Mouse (Mus musculus) embryo, embryonic 10 days (tissue): ENCODE results near the gene Pax5.
A peak's percentile ranks its signal among the peaks of the same experiment; 100 is the strongest.
"Not testable (repeated sequence)": the region's sequence is repeated elsewhere in the genome, so short reads cannot be mapped to it uniquely, and the experiment has no call there.

Source experiments
- DNase-seq: peaks from one replicate; pipeline ENCODE4 v3.0.0-alpha.2; 2015; ENCODE audit warnings: low spot score

Gene Pax5

GRCm38 (mm10) chr4:44709740-44710700, at the start of gene Pax5:
Gene Pax5, minus strand, starts transcription at chr4:44710487.
- DNase-seq: no peak

GRCm38 (mm10) chr4:44757131-44757530, 46.8 kb upstream of the Pax5 start:
- not testable (repeated sequence) for DNase-seq

DNA sequence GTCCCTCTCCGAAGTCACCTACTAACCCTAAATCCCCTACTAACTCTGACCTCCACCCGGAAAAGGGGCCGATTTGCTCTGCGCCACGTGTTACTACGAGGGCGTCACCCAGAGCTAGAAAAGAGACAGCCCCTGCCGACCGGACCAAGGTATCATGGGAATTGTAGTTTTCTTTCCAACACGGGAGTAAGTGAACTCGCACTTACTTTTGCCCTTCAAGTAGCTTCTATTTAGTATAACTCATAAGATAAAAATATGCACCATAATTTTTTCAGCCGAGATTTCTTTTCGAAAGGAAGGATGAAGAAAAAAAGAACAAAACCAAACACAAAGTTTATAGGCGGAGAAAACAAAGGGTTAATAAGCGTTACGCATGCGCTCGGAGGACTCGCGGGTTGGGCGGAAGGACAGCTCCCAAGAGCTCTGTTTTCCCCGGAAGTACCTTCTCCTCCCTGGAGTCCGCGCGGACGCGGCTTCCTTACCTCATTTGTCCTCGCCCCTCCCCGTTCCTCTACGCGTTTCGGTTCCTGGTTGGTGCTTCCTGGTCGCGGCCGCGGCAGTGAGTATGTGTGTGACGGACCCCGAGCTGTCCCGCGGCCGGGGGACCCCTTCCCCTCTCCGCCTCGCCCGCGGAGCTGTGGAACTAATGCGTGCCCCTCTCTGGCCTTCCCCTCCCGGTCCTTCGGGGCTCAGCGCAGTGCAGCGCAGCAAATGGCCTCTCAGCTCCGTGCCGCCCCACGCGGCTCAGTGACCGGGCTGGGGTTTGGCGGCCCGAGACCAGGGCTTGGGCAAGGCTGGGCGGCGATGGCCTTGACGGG, 46.1 kb upstream of the Pax5 start:
- peak; percentile 97 for DNase-seq

DNA sequence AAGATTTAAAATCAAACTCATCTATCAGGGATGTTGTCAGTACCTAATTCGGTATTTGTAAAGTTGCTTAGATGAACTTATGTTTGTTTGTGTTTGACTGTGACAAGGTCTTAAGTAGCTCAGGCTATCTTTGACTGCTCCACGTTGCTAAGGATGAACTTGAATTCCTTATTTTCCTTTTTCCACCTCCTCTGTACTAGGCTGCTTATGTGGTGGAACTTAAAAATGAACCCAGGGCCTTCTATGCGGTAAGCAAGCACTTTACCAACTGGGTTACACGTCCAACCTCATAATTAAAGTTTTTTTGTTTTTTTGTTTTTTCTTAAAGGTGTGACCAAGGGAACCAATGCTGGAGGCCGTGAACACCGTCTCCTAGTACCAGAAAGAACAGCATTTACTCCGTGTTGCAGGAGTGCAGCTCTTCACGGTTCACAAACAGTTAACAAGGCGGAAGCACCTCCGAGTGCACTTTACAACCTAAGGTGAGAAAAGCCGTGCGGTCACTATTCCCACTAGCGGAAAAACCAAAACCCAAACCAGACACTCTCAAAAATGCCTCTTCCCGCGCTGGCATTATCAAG, 45.4 kb upstream of the Pax5 start, which contains the start of gene Zcchc7:
TSS of gene Zcchc7 (plus strand) at position 325 of the 581 bp plus-strand sequence.
- no peak for DNase-seq

- DNase-seq: no peak
These were observed 30.2 kb upstream of the Pax5 start for GRCm38 (mm10) chr4:44740471-44740870.

DNA sequence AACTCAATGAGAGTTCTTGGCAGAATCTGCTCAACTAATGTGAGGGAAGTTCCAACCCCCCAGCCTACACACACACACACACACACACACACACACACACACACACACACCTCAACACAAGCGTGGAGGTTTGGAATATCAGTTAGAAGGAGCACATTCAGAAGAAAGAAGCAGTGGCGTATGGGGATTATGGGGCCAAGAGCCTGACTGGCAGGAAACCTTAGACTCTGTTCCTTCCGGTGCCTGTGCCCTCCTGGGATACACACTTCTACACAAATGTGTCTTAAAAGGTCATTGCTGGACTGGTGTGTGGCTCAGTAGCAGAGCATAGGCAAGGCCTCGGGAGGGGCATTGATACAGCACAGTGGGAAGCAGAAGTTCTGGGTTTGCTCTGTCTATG, 10.9 kb upstream of the Pax5 start:
- DNase-seq: no peak

DNA sequence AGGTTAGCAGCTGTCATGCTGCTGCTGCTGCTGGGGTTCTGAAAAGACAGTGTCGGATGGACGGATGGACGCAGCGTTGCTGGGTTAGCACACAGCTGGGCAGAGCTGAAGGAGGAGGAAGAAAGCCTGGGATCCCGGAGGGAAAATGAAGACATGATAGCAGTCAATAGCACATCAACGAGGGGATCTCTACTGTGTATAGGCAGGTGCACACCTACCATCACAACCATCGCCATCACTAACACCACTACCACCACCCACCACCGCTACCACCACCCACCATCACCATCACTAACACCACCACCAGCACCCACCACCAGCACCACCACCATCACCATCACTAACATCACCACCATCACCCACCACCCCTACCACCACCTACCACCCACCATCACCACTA, 9.8 kb upstream of the Pax5 start:
- no peak for DNase-seq

DNA sequence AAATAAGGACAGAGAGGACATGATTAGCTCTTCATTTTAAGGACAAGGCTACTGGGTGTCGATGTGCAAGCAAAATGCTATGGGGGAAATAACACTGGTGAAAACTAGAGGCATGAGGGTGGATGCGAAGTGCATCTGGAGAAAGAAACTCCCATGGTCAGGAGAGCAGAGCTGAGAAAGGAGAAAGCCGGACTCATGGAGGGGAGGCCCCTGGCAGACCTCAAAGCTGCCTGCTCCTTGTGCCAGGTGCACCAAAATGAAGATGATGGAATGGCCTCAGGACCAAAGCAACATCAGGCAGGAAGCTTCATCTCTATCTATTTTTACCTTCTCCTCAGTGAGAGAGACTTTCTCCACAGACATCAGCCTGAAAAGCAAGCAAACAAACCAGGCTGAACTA, 7.4 kb upstream of the Pax5 start:
- DNase-seq: no peak

GRCm38 (mm10) chr4:44716391-44716790, 6.1 kb upstream of the Pax5 start:
- DNase-seq: peak; percentile 17

DNA sequence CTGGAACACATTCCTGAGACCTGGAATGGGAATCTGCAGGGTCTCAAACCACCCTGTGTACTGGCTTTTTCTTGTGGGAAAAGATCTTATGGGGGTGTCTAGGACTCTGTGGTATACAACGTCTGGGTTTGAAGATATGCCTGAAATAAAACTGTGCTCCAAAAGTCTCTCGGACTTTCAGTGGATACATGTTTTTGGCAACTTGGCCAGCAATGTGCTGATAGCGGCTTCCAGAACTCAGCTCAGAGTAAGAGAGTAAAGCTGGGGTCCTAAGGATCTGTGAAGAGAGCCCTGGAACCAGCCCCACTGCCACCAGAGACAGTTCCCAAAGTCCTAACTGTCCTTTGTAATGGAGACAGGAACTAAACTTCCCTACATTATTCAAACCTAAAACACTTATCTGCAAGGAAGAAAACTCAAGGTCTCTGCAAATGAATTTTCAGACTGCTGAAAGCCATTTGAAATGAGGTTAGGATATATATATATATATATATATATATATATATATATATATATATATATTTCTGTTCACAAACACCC, 5.4 kb upstream of the Pax5 start:
- DNase-seq: no peak

DNA sequence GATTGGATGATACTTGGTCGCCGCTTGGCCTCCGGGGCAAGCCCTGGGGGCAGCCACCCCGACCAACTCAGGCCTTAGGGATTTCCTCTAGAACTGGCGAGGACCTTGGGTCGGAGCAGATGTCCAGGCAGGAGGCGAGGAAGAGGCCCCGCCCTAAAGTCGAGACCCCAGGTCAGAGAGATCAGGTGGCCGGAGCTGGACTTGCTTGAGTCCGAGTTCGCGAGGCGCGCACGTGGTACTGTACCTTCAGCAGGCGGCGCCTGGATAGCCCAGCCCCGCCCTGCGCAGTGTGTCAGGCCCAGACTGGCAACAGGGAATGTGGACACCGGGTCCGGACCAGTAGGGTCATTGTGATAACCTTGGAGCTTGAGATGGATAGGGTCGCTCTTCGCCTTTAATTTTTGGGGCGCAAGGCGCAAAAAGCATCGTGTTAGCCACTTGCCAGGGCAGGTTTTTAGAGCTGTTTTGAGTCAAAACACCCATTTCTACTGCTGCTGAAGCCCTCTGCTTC, 3.9 kb upstream of the Pax5 start:
- peak; percentile 56 for DNase-seq

DNA sequence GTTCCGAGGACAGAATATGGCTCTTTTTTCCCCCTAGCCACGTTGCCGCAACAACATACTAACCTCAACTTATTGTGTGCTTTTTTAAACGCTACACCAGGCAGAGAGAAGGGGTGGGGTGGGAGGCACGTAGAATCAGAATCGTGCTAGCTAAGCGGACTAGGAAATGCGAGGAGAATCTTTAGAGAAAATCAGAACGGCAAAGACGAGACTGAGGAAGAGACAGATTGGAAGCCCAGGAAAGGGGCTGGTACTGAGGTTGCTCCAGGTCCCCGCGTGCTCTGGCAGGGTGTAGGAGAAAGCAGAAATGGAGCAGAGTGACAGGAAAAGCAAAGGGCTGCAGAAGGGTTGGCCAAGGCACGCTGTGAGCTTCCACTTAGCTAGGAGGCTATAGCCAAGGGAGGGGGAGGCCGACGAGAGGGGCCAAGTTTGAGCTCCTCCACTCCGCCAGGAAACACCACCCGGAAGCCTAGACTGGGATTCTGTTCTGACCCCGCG, 3.3 kb upstream of the Pax5 start:
- peak; percentile 15 for DNase-seq

- peak; percentile 52 for DNase-seq
These were observed 2.7 kb upstream of the Pax5 start for GRCm38 (mm10) chr4:44712786-44713553.

- DNase-seq: peak; percentile 58
These were observed 1.9 kb upstream of the Pax5 start for GRCm38 (mm10) chr4:44712051-44712700.

DNA sequence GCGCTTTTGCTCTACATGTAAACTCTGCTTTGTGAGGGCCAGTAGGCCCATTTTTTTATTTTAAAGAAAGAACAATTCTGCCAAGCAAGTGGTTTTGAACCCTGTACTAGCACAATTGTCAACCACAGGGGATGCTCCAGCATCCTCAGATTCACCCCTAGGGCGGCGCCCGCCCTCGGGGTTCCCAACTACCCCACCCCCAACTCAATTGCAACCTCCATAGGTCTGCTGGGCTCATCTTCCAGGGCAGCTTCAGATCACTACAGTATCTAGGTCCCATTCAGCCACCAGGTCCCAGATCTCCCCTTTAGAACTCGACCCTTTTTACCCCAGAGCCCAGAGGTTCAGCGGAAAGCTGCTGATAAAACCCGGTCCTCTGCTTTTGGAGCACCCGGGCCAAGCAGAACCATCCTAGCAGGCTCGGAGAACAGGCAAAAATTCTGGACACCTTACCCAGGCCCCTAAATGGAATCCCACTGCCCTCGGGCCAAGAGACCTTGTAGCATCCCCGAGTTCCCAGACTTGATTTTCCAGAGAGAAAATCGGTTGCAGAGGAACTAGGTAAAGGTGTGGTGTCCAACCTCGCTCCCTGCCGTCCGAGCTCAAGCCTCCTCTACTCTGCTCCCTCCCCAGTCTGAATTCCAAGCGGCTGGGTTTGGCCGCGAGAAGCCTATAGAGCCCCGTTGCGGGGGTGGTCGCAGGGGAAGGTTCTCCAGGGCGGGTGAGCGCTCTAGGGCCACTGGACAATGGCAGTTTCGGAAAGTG, 1.0 kb upstream of the Pax5 start:
- DNase-seq: peak; percentile 6

GRCm38 (mm10) chr4:44710701-44711097, 412 bp upstream of the Pax5 start:
- peak; percentile 49 for DNase-seq

GRCm38 (mm10) chr4:44709091-44709695, 1.1 kb downstream of the Pax5 start:
- DNase-seq: no peak

GRCm38 (mm10) chr4:44708311-44708710, 2.0 kb downstream of the Pax5 start:
- no peak for DNase-seq

- DNase-seq: no peak
These were observed 3.4 kb downstream of the Pax5 start for GRCm38 (mm10) chr4:44706865-44707264.
